Mouse (Mus musculus): ENCODE results near the gene Polr1c.

DNA sequence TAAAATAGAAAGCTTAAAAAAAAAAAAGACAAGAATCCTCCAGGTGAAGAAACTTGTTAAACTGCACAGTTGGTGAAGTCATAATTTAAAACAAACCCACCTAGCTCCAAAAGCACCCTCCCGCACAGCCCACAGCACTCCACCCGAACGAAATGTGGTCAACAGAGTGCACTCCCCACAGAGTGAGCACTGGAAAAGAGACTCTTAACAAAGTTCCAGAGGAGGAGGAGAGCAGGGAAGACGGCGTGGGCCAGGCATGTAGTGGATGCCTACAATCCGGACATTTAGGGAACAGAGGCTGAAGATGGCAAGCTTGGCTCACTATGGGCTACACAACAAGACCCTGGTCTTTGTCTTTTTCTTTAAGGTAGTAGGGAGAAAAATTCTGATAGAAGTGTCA is 27.2 kb upstream of the Polr1c start:
- TF ChIP-seq CTCF (IDR thresholded peaks at IDR 0.05; ENCODE audit: low read depth): no peak
- TF ChIP-seq EP300 (IDR thresholded peaks at IDR 0.05; ENCODE audit: low read depth): no peak
